Mouse (Mus musculus) forebrain, embryonic 16.5 days (tissue): Measurements from ENCODE around the gene Cd2ap. TPM values are rescaled to one million over a fixed set of nuclear protein-coding genes. Genes with fewer than 3 reads are reported as not detected.

Source experiments
- polyA plus RNA-seq: library from polyadenylated mRNA; unstranded; fragments of >200 nt; fragmentation: Nextera tagmentation; extraction: Ambion mirVana; gene quantifications from 2 replicates; pipeline ENCODE4 v1.2.1, GENCODE M21; 2015

Gene Cd2ap
- polyA plus RNA-seq, 1 experiment from 2014 or later = 7.4 TPM

Other genes starting within 250 kb of the Cd2ap start
- gene Adgrf4, start 184.4 kb downstream of the Cd2ap start, polyA plus RNA-seq = 0.16 and 0.22 TPM in 2 replicates
- 0.20 and 0.21 TPM in 2 replicates for gene Adgrf2, start 134.5 kb downstream of the Cd2ap start, polyA plus RNA-seq
- gene Tnfrsf21, start 139.9 kb upstream of the Cd2ap start, polyA plus RNA-seq = 66.5 and 67.8 TPM in 2 replicates